8 mouse cellular contexts compared by ENCODE assay signal in the genomic region with DNA sequence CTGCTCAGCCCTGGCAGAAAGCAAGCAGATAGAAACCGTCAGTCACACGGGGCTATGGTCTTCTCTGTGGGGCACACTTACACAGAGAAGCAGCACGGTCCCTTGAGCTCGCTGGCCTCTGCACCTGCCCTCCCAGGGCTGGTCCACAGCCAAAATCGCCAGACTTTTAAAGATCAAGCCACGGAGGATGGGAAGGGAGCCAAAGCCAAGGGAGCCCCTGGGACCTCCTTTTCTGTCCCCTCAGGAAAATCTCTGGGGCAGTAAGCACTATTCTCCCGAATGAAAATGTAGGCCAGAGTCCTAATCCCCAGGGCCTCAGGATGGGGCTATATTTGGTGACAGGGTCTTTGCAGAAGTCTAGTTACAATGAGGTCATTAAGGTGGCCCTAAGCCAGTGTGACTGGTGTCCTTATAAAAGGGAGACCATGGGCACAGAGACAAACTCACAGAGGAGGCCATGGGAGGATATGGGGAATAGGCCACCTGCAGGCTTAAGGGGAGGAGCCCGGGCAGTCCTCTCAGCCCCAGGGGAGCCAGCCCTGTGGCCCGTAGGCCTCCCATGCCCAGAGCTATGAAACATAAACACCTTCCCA. TPM values are rescaled to one million over a fixed set of nuclear protein-coding genes. Genes with fewer than 3 reads are reported as not detected.
A peak's percentile ranks its signal among the peaks of the same experiment; 100 is the strongest.
DNase-seq lines count a peak whose midpoint lies in the region; ATAC-seq lines count a peak whose summit lies in the region.

No protein-coding gene starts in this region.

- peaks cover 51% of the 10 kb centered on the region for H3K4me1 ChIP-seq in embryonic facial prominence, embryonic 13.5 days
- H3K4me1 ChIP-seq in heart, embryonic 16.5 days (ENCODE audit: control insufficient read depth, insufficient read depth, low read length): peaks cover 71% of the 10 kb centered on the region
- H3K4me1 ChIP-seq in stomach, embryonic 15.5 days: peaks cover 45% of the 10 kb centered on the region

- no peak overlapping the region for H3K4me3 ChIP-seq in embryonic facial prominence, embryonic 13.5 days
- no peak overlapping the region for H3K4me3 ChIP-seq in heart, embryonic 16.5 days (ENCODE audit: low read length)
- H3K4me3 ChIP-seq in stomach, embryonic 15.5 days (replicated peaks): no peak overlapping the region

- no peak overlapping the region for H3K9ac ChIP-seq in embryonic facial prominence, embryonic 13.5 days
- H3K9ac ChIP-seq in heart, embryonic 16.5 days (ENCODE audit: low read length): peak overlapping the region; percentile 53
- H3K9ac ChIP-seq in stomach, embryonic 15.5 days: no peak overlapping the region

- no peak for ATAC-seq in embryonic facial prominence, embryonic 13.5 days (ENCODE audit: insufficient number of reproducible peaks, insufficient read depth, low FRiP score, low TSS enrichment, low read depth)
- ATAC-seq in heart, embryonic 16.5 days (replicated peaks; ENCODE audit: extremely low read depth, insufficient read depth, low FRiP score): 0 out of 2 replicates have a peak, but pooled peaks have one; percentile 28
- 0 out of 2 replicates have a peak, but pooled peaks have one; percentile 37 for ATAC-seq in stomach, embryonic 15.5 days (ENCODE audit: insufficient read depth, low FRiP score, low read depth)

- H3K9me3 ChIP-seq in embryonic facial prominence, embryonic 13.5 days: no peaks in the 10 kb centered on the region
- no peaks in the 10 kb centered on the region for H3K9me3 ChIP-seq in heart, embryonic 16.5 days (replicated peaks; ENCODE audit: control insufficient read depth, low read length)
- H3K9me3 ChIP-seq in stomach, embryonic 15.5 days: no peaks in the 10 kb centered on the region

- no peak overlapping the region for H3K4me2 ChIP-seq in embryonic facial prominence, embryonic 13.5 days
- H3K4me2 ChIP-seq in heart, embryonic 16.5 days (ENCODE audit: low read depth, low read length): peak overlapping the region; percentile 16; the same call in 1 of the 2 replicates
- no peak overlapping the region for H3K4me2 ChIP-seq in stomach, embryonic 15.5 days

- peak; percentile 42 to 56 for DNase-seq in adrenal gland, postnatal 36 days
- peak; percentile 87 to 90 for DNase-seq in kidney, postnatal 36 days
- no peak for DNase-seq in c-Kit-positive CD71-positive TER-119-positive erythroid progenitor cells, embryonic 14.5 days (ENCODE audit: low spot score)
- DNase-seq in layer of hippocampus, adult 18-20 months (ENCODE audit: low spot score in 2 of 2): no peak
- no peak for DNase-seq in right cerebral cortex, adult 18-20 months

- H3K36me3 ChIP-seq in embryonic facial prominence, embryonic 13.5 days: no peaks in the 10 kb centered on the region
- no peaks in the 10 kb centered on the region for H3K36me3 ChIP-seq in heart, embryonic 16.5 days (ENCODE audit: control insufficient read depth, insufficient read depth)
- no peaks in the 10 kb centered on the region for H3K36me3 ChIP-seq in stomach, embryonic 15.5 days

- H3K27ac ChIP-seq in embryonic facial prominence, embryonic 13.5 days: peak overlapping the region; percentile 44; the same call in 1 of the 2 replicates
- peak overlapping the region; percentile 83 for H3K27ac ChIP-seq in heart, embryonic 16.5 days (ENCODE audit: low read length)
- H3K27ac ChIP-seq in stomach, embryonic 15.5 days: peak overlapping the region; percentile 76

- 42% methylated on average over 9 of the region's 9 CpGs for WGBS in embryonic facial prominence, embryonic 13.5 days
- WGBS in heart, embryonic 16.5 days: 23% methylated on average over 9 of the region's 9 CpGs
- 46% methylated on average over 9 of the region's 9 CpGs for WGBS in stomach, embryonic 15.5 days

- no peaks in the 10 kb centered on the region for H3K27me3 ChIP-seq in embryonic facial prominence, embryonic 13.5 days
- H3K27me3 ChIP-seq in heart, embryonic 16.5 days (ENCODE audit: control insufficient read depth, insufficient read depth, low read length): no peaks in the 10 kb centered on the region
- no peaks in the 10 kb centered on the region for H3K27me3 ChIP-seq in stomach, embryonic 15.5 days (replicated peaks)

RNA-seq across cellular contexts. Expression of gene Galnt2, which starts 53.9 kb away (rescaled TPM):
- total RNA-seq in adrenal gland, postnatal 36 days (2021): 10 to 100 TPM; 58.1 to 62.7 TPM
- 42.0 and 46.2 TPM in 2 replicates for polyA plus RNA-seq in embryonic facial prominence, embryonic 13.5 days (2015; fragmentation: Nextera tagmentation; extraction: Ambion mirVana)
- polyA plus RNA-seq in heart, embryonic 16.5 days (2015; fragmentation: Nextera tagmentation; extraction: Ambion mirVana): 32.9 and 35.6 TPM in 2 replicates
- polyA plus RNA-seq in stomach, embryonic 15.5 days (2015; fragmentation: Nextera tagmentation; extraction: Ambion mirVana): 74.9 and 80.5 TPM in 2 replicates
- total RNA-seq in layer of hippocampus, adult 18-20 months (2021): 10 to 100 TPM; 41.5 to 48.8 TPM

Comparison
In these comparisons a context has a peak if more than half of its experiments do, and no peak if none do; other contexts are left out.
1. DNase-seq: peak in adrenal gland, postnatal 36 days (2 of 2) and kidney, postnatal 36 days (2 of 2); none in c-Kit-positive CD71-positive TER-119-positive erythroid progenitor cells, embryonic 14.5 days (single experiment), layer of hippocampus, adult 18-20 months (0 of 2) and right cerebral cortex, adult 18-20 months (single experiment).
2. Peak in every context shown above with its lines, with median percentiles within 50 percentile points of each other: H3K27ac ChIP-seq.